Mouse (Mus musculus): ENCODE measurements around the gene Pola2.
A peak's percentile ranks its signal among the peaks of the same experiment; 100 is the strongest.

Gene Pola2

DNA sequence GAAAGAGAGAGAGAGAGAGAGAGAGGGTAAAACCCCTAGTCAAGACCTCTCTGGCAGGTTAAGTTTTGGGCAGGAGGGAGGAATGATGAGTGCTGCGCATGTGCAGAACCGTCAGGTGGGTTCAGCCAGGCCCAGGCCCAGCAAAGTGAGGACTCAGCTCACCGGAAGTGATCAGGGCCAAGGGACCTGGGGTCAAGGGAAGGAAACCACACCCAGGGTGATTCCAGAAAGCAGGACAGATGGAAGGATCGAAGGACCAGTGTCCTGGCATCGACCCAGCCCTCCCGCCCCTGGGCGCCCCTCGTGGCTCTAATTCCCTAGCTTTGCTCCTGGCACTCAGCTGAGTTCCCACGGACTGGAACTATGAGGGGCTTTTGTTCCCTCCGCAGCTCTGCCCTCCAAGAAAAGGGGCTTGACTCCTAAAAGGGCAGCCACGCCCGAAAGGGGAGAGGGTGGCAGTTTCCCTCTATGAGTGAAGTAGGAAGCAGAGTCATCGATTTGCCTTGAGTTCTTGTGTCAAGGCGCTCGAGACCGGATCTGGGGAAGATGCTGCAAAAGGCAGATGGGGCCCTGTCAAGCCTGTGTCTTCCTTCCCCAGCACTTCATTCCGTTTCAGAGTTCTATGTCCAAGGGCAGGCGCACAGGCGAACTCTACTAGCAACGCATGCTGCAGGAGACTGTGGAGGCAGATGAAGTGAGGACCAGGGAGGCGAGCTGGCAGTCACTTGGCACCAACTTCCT, 26.7 kb downstream of the Pola2 start:
- no peak for DNase-seq (ENCODE audit: low spot score)

GRCm38 (mm10) chr19:5935691-5936090, 28.3 kb downstream of the Pola2 start:
- DNase-seq (ENCODE audit: low spot score): no peak

- no peak for DNase-seq (ENCODE audit: low spot score)
Observed at GRCm38 (mm10) chr19:5935266-5935665, 28.7 kb downstream of the Pola2 start.

GRCm38 (mm10) chr19:5929634-5930596, 34.1 kb downstream of the Pola2 start:
- DNase-seq (ENCODE audit: low spot score): no peak

GRCm38 (mm10) chr19:5928546-5928945, 35.5 kb downstream of the Pola2 start:
- no peak for DNase-seq (ENCODE audit: low spot score)

DNA sequence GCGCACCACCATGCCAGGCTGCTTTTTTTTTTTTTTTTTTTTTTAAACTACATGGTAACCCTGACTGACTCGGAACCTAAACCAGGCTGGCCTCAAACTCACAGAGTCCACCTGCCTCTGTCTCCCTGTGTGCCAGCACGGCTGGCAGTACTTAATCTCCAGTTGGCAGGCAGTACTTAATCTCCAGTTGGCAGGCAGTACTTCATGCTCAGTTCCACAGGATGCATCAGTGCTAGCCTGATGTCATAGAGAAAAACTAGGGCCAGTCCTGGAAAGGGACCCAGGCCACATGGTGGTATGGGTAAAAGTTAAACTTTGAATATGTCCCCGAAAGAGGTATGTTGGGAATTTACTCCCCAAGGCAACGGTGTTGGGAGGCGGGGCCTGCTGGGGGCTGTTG, 35.9 kb downstream of the Pola2 start:
- DNase-seq (ENCODE audit: low spot score): no peak

- DNase-seq (ENCODE audit: low spot score): no peak
Observed at GRCm38 (mm10) chr19:5927532-5927931, 36.5 kb downstream of the Pola2 start.

GRCm38 (mm10) chr19:5927026-5927425, 37.0 kb downstream of the Pola2 start:
- no peak for DNase-seq (ENCODE audit: low spot score)

DNA sequence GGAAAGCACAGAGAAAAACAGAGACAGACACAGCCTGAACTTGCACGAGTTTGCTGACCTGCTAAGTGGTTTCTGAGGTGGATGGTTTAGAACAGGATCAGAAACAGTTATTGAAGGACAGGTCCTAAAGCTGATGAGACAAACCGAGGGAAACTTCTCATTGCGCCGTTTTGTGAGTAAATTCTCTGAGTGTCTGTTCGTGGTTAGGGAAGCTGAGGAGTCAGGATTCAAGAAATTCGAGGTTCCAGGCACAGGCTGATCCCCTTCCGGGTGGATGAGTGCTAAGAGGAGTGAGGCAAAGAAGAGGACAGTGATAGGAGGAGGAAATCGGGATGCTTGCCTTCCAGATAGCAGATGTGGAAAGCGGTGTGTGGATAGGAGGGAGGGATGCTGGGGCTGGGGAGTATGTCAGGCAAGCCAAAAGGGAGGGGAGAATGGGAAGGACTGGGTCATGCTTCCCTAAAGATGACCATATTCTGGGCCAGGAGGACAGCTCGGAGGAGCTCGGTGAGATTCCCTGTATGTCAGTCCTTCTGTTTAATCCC, 38.6 kb downstream of the Pola2 start:
- no peak for DNase-seq (ENCODE audit: low spot score)

- peak; percentile 93 for DNase-seq (ENCODE audit: low spot score)
Observed at GRCm38 (mm10) chr19:5924713-5925093, 39.3 kb downstream of the Pola2 start, which contains the start of gene Cdc42ep2. Gene Cdc42ep2, minus strand, starts transcription at chr19:5924816.

DNA sequence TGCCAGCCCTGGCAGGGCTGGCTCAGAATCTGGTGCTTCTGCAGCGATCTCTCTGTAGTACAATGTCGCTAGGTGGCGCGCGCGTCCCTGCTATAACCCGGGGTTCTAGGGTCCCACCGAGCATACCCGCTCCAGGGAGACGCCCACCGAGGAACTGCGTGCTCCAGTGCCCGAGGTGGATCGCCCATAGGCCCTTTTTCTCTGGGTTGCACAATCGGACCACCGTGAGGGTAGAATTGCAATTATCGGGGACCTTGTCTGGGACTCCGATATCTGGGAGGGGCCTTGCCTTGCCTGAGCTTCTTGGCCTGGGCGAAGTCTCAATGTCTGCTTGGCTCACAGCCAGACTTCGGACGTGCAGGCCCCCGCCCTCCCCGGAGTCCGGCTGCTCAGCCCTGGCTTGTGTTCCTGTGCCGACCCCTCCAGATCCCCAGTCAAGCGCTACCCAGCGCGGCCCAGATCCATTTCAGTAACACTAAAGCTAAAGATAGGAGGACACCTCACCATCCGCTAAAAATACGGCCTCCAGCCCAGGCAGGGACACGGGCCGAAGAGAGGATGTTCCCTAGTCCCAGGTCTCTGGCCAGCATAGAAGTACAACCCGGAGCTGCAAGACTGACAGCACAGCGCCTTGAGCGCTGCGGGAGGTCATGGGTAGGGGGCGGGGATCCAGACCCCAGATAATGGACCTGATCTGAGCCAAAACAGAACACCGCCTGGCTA, 39.9 kb downstream of the Pola2 start:
- peak; percentile 59 for DNase-seq (ENCODE audit: low spot score)

DNA sequence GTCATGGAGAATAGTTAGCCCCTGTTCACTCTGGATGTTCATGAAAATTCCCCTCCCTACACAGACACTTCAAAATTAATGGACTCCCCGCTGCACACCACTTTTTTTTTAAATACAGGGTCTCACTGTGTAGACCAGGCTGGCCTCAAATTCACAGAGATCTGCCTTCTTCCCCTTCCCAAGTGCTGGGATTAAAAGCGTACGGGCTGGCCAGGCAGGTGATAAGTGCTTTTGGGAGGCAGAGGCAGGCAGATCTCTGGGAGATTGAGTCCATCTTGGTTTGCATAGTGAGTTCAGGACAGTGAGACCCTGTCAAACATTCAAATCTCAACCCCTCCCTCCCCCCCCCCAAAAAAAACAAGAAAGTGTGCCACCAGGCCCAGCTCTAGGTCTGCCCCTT, 41.0 kb downstream of the Pola2 start:
- no peak for DNase-seq (ENCODE audit: low spot score)

DNA sequence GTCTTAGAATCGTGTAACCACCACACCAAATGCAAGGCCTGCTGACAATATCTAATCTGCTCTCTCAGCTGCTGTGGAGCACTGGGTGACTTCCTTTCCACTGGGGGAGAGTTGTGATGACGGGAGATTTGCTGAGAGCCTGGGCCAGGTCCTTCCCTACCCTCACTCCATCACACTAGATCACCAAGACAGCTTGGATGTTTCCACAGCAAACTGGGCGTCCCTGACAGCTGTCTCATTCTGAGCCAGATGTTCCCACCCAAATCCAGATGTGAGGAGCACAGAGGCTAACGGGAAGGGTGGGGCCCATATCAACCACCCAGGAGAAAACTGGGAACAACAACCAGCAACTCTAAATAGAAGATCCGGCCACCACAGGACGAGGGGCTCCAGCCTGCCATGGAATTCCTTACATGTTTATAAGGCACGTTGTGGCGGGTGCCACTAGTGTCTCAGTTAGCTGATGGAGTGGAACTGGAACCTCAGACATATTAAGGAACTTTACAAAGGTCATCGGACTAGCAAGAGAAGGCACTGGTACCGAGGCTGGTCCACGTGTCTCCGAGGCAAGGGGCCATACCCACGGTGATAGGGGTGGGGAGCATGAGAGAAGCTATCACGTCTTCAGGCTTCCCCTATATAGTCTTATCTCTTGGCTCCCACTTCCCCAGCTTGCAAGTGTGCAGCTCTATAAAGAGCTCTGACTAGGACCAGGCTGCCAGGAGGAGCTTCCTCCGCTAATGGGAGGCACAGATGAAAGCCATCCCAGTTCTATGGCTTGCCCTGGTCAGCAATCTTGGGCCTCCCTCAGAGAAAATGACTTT, 41.7 kb downstream of the Pola2 start:
- DNase-seq (ENCODE audit: low spot score): no peak

DNA sequence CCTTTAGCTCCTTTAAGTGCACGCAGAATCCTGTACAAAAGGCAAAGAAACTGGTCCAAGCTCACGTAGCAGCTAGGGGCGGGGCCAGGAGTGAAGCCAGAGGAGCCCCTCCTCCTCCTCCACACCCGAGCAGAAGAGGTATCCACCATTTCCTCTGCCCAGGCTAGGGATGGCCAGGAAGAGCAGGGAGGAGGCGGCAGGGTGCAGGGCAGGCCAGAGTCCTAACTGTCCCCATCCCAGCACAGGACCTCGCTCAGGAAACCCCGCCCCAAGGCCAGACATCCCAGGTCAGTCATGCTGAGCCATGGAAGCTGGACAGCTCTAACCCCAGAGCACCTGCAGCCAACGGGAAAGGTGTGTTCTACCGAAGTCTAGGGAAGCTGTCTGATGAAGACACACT, 42.3 kb downstream of the Pola2 start:
- no peak for DNase-seq (ENCODE audit: low spot score)

DNA sequence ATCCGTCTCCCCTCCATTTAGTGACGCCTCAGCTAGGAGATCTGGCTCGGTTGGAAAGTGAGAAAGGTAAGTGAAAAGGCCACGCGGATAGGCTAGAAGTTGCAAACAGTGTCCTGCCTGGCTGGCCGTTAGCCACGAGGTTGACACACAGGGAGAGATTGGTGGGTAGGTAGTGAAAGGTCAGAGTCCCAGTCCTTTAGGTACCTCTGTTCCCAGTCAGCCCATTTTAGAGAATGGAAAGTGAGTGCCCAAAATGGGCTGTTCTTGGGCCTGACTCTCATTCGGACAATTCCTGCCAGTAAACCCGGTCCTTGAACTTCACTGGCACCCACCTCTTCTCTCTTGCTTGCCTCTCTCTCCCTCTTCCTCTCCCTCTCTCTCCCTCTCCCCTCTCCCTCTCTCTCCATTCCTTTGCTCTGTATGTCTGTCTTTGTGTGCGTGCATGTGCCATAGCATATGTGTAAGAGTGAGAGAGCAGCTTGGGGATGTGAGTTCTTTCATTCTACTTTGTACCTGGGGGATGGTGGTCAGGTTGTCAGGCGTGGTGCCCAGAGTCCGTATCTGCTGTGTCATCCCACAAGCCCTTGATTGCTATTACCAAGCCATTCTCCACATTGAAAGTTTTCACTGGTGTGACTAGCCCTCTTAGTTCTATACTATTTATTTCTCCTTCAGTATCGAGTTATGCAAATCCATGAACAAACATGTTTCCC, 50.8 kb downstream of the Pola2 start, which contains the start of gene Dpf2:
Gene Dpf2 (minus strand): TSS at position 4 of the 713 bp plus-strand sequence.
- DNase-seq (ENCODE audit: low spot score): no peak

DNA sequence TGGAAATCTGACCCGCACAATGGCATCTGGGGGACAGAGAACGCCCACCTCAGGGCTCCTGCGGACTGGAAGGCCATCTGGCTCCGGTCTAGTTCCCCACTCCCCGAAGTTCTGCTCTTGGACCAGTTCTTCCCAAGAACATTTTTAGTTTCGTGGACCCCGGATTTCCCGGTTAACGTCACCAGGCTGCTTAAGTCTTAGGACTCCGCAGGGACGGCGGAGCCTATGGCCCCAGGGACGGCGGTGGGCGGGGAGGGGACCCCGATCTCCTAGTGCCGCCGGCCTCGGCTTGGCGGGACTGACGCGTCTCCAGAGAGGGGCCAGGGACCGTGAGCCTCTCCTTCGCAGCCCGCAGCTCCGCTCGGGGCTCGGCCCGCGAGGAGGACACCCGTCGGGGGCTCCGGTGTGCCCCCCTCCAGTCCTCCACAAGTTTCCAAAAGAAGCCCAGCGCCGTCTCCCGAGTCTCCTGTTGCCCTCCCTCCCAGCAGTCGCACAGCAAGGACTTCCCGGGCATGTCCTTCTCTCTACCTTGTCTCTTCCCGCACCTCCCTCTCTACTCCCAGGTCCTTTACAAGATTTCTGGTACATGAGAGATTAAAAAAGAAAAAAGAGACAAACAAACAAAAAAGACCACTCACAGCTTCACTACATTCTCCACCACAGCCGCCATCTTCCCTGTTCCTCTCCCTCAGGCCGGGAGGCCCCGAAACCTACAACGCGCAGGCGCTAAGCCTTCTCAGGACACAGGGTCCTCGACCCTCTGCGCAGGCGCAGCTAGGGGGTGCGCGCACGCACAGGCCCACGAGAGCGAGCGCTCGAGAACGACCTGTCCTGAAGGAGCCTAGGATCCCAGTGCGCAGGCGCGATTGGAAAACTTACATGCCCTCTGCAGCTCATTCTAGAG, 51.6 kb downstream of the Pola2 start:
- peak; percentile 98 for DNase-seq (ENCODE audit: low spot score)

DNA sequence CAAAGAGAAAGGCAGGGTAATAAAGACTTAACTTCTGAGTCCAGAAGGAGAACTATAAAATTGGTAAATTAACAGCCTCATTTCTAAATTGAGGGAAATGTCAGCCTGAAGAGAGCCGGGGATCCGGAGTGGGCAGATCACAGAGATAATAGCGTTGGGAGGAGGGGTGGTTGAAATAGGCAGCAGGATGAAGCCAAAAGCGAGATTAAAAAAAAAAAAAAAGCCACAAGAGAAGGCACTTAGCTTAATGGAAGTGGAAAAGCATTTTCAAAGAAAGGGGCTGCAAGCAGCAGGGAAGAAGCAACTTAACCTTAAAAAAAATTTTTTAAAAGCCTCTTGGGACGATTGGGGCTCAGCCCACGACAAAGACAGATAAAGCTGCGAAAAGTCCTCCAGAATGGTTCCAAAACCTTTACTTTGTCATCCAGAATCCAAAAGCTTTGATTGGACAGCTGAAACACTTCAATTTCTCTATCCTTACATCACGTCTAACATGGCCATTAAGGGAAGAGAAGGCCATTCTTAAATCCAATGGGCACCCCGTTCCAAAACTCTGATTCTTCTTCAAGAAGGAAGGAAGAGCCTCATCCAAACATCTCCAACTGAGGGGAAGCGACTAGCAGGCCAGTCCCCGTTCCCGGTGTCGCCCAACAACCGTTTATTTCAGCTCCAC, 52.4 kb downstream of the Pola2 start:
- no peak for DNase-seq (ENCODE audit: low spot score)

- no peak for DNase-seq (ENCODE audit: low spot score)
Observed at GRCm38 (mm10) chr19:5910221-5910620, 53.8 kb downstream of the Pola2 start.

- no peak for DNase-seq (ENCODE audit: low spot score)
Observed at GRCm38 (mm10) chr19:5907275-5907674, 56.7 kb downstream of the Pola2 start.

Measured in ovary, adult 18-20 months (tissue).